In genomic region chr4:152480426-152480825, GRCm38 (mm10) we compare ENCODE assay signal across 30 mouse cellular contexts. TPM values are rescaled to one million over a fixed set of nuclear protein-coding genes. Genes with fewer than 3 reads are reported as not detected.
DNase-seq lines count a peak whose midpoint lies in the region; ATAC-seq and TF ChIP-seq lines count a peak whose summit lies in the region.
"Had no signal": no experiment of that assay in that cellular context is flagged by ENCODE, and none has a peak within 500 bp of the region (broad histone marks: within the 10 kb centered on the region; RNA-seq: fewer than 3 reads in every experiment).

No protein-coding gene starts in this region.

- no peaks in the 10 kb centered on the region for H3K9me3 ChIP-seq in forebrain, embryonic 13.5 days (replicated peaks)
- H3K9me3 ChIP-seq in forebrain, embryonic 11.5 days (ENCODE audit: control insufficient read depth, low read length): no peaks in the 10 kb centered on the region
- H3K9me3 ChIP-seq in hindbrain, embryonic 13.5 days: no peaks in the 10 kb centered on the region
- H3K9me3 ChIP-seq in hindbrain, postnatal 0 days (ENCODE audit: low read length): no peaks in the 10 kb centered on the region
- H3K9me3 ChIP-seq: embryonic facial prominence, embryonic 13.5 days; embryonic facial prominence, embryonic 15.5 days; forebrain, embryonic 10.5 days had no signal

- peaks cover 22% of the 10 kb centered on the region for H3K4me1 ChIP-seq in forebrain, embryonic 13.5 days
- H3K4me1 ChIP-seq in forebrain, embryonic 11.5 days (replicated peaks; ENCODE audit: control insufficient read depth, insufficient read depth, low read length): peaks cover 13% of the 10 kb centered on the region
- peaks cover 51% of the 10 kb centered on the region for H3K4me1 ChIP-seq in hindbrain, embryonic 13.5 days (replicated peaks)
- peaks cover 11% of the 10 kb centered on the region for H3K4me1 ChIP-seq in hindbrain, postnatal 0 days (ENCODE audit: insufficient read depth, low read length)
- peaks cover 36% of the 10 kb centered on the region for H3K4me1 ChIP-seq in testis, adult 2 months (ENCODE audit: control insufficient read depth, insufficient read depth, low read length)

- WGBS in forebrain, embryonic 13.5 days: 53% methylated on average over 8 of the region's 8 CpGs
- 50% methylated on average over 8 of the region's 8 CpGs for WGBS in forebrain, embryonic 11.5 days
- 59% methylated on average over 8 of the region's 8 CpGs for WGBS in hindbrain, embryonic 13.5 days
- 60% methylated on average over 8 of the region's 8 CpGs for WGBS in hindbrain, postnatal 0 days

- H3K36me3 ChIP-seq in forebrain, embryonic 13.5 days (ENCODE audit: poor library complexity, severe bottlenecking): peaks cover 4% of the 10 kb centered on the region; the same call in 1 of the 2 replicates
- no peaks in the 10 kb centered on the region for H3K36me3 ChIP-seq in forebrain, embryonic 11.5 days (ENCODE audit: control insufficient read depth, insufficient read depth, low read length)
- H3K36me3 ChIP-seq in hindbrain, embryonic 13.5 days: peaks cover 8% of the 10 kb centered on the region
- H3K36me3 ChIP-seq in hindbrain, postnatal 0 days (ENCODE audit: insufficient read depth, low read length): no peaks in the 10 kb centered on the region
- H3K36me3 ChIP-seq in testis, adult 2 months (ENCODE audit: control insufficient read depth, insufficient read depth, low read length): no peaks in the 10 kb centered on the region
- H3K36me3 ChIP-seq: embryonic facial prominence, embryonic 13.5 days; embryonic facial prominence, embryonic 15.5 days; G1E had no signal

- H3K9ac ChIP-seq in forebrain, embryonic 13.5 days: 0 out of 2 replicates have a peak overlapping the region, but pooled peaks have one; percentile 8
- no peak overlapping the region for H3K9ac ChIP-seq in forebrain, embryonic 11.5 days (ENCODE audit: low read length)
- H3K9ac ChIP-seq in hindbrain, embryonic 13.5 days: 0 out of 2 replicates have a peak overlapping the region, but pooled peaks have one; percentile 83
- no peak overlapping the region for H3K9ac ChIP-seq in hindbrain, postnatal 0 days (replicated peaks; ENCODE audit: low read length)
- H3K9ac ChIP-seq: embryonic facial prominence, embryonic 13.5 days; embryonic facial prominence, embryonic 15.5 days had no signal

- ATAC-seq in forebrain, embryonic 13.5 days: no peak
- ATAC-seq in forebrain, embryonic 11.5 days (replicated peaks; ENCODE audit: low FRiP score): no peak
- ATAC-seq in hindbrain, embryonic 13.5 days (ENCODE audit: low FRiP score): no peak
- no peak for ATAC-seq in hindbrain, postnatal 0 days
- ATAC-seq: activated CD4-positive, CD25-positive, alpha-beta regulatory T cell, adult 4 months; CD4-positive, CD25-positive, alpha-beta regulatory T cell, adult 4 months; forebrain, embryonic 14.5 days; forebrain, embryonic 16.5 days; Patski had no signal

- no peak overlapping the region for H3K27ac ChIP-seq in forebrain, embryonic 13.5 days
- H3K27ac ChIP-seq in forebrain, embryonic 11.5 days (ENCODE audit: low read depth, low read length): no peak overlapping the region
- H3K27ac ChIP-seq in hindbrain, embryonic 13.5 days: no peak overlapping the region
- H3K27ac ChIP-seq in hindbrain, postnatal 0 days: no peak overlapping the region
- peak overlapping the region; percentile 67; the same call in 1 of the 2 replicates for H3K27ac ChIP-seq in left cerebral cortex, adult 2 months
- H3K27ac ChIP-seq in testis, adult 2 months (ENCODE audit: control insufficient read depth, insufficient read depth, low read depth, low read length): no peak overlapping the region
- H3K27ac ChIP-seq: embryonic facial prominence, embryonic 13.5 days; embryonic facial prominence, embryonic 15.5 days; forebrain, embryonic 10.5 days had no signal

- no peak for TF ChIP-seq CTCF in hindbrain, postnatal 0 days (IDR thresholded peaks at IDR 0.05; ENCODE audit: low read depth)
- TF ChIP-seq CTCF in left cerebral cortex, adult 2 months (IDR thresholded peaks at IDR 0.05): no peak
- TF ChIP-seq CTCF in testis, adult 2 months (IDR thresholded peaks at IDR 0.05; ENCODE audit: control insufficient read depth, insufficient read depth, insufficient replicate concordance, low read depth, low read length): no peak

- peaks cover 10% of the 10 kb centered on the region; the same call in 1 of the 2 replicates for H3K27me3 ChIP-seq in forebrain, embryonic 13.5 days
- H3K27me3 ChIP-seq in forebrain, embryonic 11.5 days (ENCODE audit: control insufficient read depth, insufficient read depth, low read length): peaks cover 8% of the 10 kb centered on the region; the same call in 1 of the 2 replicates
- H3K27me3 ChIP-seq in hindbrain, embryonic 13.5 days: peaks cover 12% of the 10 kb centered on the region
- H3K27me3 ChIP-seq in hindbrain, postnatal 0 days (ENCODE audit: insufficient read depth, low read length): no peaks in the 10 kb centered on the region
- no peaks in the 10 kb centered on the region for H3K27me3 ChIP-seq in testis, adult 2 months (ENCODE audit: control insufficient read depth, insufficient read depth, low read length)
- H3K27me3 ChIP-seq: CH12.LX, Patski had no signal

- no peak overlapping the region for H3K4me2 ChIP-seq in forebrain, embryonic 13.5 days
- H3K4me2 ChIP-seq in forebrain, embryonic 11.5 days (ENCODE audit: low read depth, low read length, severe bottlenecking): no peak overlapping the region
- H3K4me2 ChIP-seq in hindbrain, embryonic 13.5 days: no peak overlapping the region
- H3K4me2 ChIP-seq in hindbrain, postnatal 0 days (ENCODE audit: low read depth, low read length): no peak overlapping the region
- H3K4me2 ChIP-seq: embryonic facial prominence, embryonic 13.5 days; embryonic facial prominence, embryonic 15.5 days had no signal

- intact Hi-C loops in left cerebral cortex, adult 2 months (cut with DNase I): loop anchor here (5.0 kb wide), 1 partner anchor 33 kb away; no protein-coding TSS in a partner anchor
- intact Hi-C loops in left cerebral cortex, postnatal 10 days (cut with DNase I): no loop called here

- H3K4me3 ChIP-seq in forebrain, embryonic 13.5 days: no peak overlapping the region
- H3K4me3 ChIP-seq in forebrain, embryonic 11.5 days (ENCODE audit: low read depth, low read length): no peak overlapping the region
- no peak overlapping the region for H3K4me3 ChIP-seq in hindbrain, embryonic 13.5 days
- no peak overlapping the region for H3K4me3 ChIP-seq in hindbrain, postnatal 0 days (ENCODE audit: low read length)
- no peak overlapping the region for H3K4me3 ChIP-seq in left cerebral cortex, adult 2 months
- peak overlapping the region; percentile 14 for H3K4me3 ChIP-seq in testis, adult 2 months (ENCODE audit: control insufficient read depth, low read depth, low read length)
- H3K4me3 ChIP-seq: embryonic facial prominence, embryonic 13.5 days; embryonic facial prominence, embryonic 15.5 days; erythroblast, embryonic 14.5 days; forebrain, embryonic 10.5 days had no signal

- no peak for DNase-seq in forebrain, embryonic 11.5 days (ENCODE audit: low spot score)
- no peak for DNase-seq in hindbrain, postnatal 0 days (ENCODE audit: low spot score)
- no peak for DNase-seq in left cerebral cortex, adult 2 months (ENCODE audit: extremely low spot score in 1 of 2, low spot score in 2 of 2)
- DNase-seq in left cerebral cortex, postnatal 10 days (ENCODE audit: extremely low spot score in 1 of 2, low spot score in 2 of 2): no peak
- no peak for DNase-seq in testis, postnatal 10 days (ENCODE audit: low spot score)
- DNase-seq: adrenal gland, adult 8-10 months; adrenal gland, postnatal 14 days; adrenal gland, postnatal 36 days; B cell, adult 2 months; cerebellum, adult 11 months; cerebellum, adult 18-20 months; cerebellum, adult 8-10 months; cerebellum, adult 9-11 months; cerebellum, postnatal 14 days; cerebellum, postnatal 36 days; embryo, embryonic 11 days had no signal

- no peak for TF ChIP-seq POLR2A in testis, adult 2 months (IDR thresholded peaks at IDR 0.05; ENCODE audit: control insufficient read depth, low read depth, low read length)

RNA-seq across cellular contexts. Expression of gene Kcnab2, which starts 2.8 kb away (rescaled TPM):
- 12.2 and 13.1 TPM in 2 replicates for polyA plus RNA-seq in forebrain, embryonic 13.5 days (2015; fragmentation: Nextera tagmentation; extraction: Ambion mirVana)
- polyA plus RNA-seq in forebrain, embryonic 11.5 days (2014; fragmentation: Nextera tagmentation; extraction: Ambion mirVana): 10.5 and 13.2 TPM in 2 replicates
- 21.3 and 26.2 TPM in 2 replicates for polyA plus RNA-seq in hindbrain, embryonic 13.5 days (2015; fragmentation: Nextera tagmentation; extraction: Ambion mirVana)
- total RNA-seq in hindbrain, postnatal 0 days (2014; rRNA removed): 54.0 and 55.6 TPM in 2 replicates
- polyA plus RNA-seq in hindbrain, postnatal 0 days (2015; fragmentation: Nextera tagmentation; extraction: Ambion mirVana): 30.8 and 33.2 TPM in 2 replicates
- total RNA-seq in left cerebral cortex, adult 2 months (2021): 100 to 1,000 TPM; 375 to 385 TPM
- total RNA-seq in left cerebral cortex, postnatal 10 days (2021): 100 to 1,000 TPM; 123 to 134 TPM
- 16.7 and 18.3 TPM in 2 replicates for polyA plus RNA-seq in testis, adult 2 months (2012; rRNA removed)
- total RNA-seq: G1E had no signal

RNA-seq across cellular contexts. Expression of gene Nphp4, which starts 3.9 kb away (rescaled TPM):
- 4.4 and 5.2 TPM in 2 replicates for polyA plus RNA-seq in forebrain, embryonic 13.5 days (2015; fragmentation: Nextera tagmentation; extraction: Ambion mirVana)
- 5.9 and 7.6 TPM in 2 replicates for polyA plus RNA-seq in forebrain, embryonic 11.5 days (2014; fragmentation: Nextera tagmentation; extraction: Ambion mirVana)
- polyA plus RNA-seq in hindbrain, embryonic 13.5 days (2015; fragmentation: Nextera tagmentation; extraction: Ambion mirVana): 5.3 and 6.6 TPM in 2 replicates
- 8.7 and 10.4 TPM in 2 replicates for total RNA-seq in hindbrain, postnatal 0 days (2014; rRNA removed)
- polyA plus RNA-seq in hindbrain, postnatal 0 days (2015; fragmentation: Nextera tagmentation; extraction: Ambion mirVana): 3.9 and 4.0 TPM in 2 replicates
- 10 to 100 TPM; 22.8 to 24.9 TPM for total RNA-seq in left cerebral cortex, adult 2 months (2021)
- 10 to 100 TPM; 14.6 to 15.1 TPM for total RNA-seq in left cerebral cortex, postnatal 10 days (2021)
- polyA plus RNA-seq in testis, adult 2 months (2012; rRNA removed): 15.3 and 17.3 TPM in 2 replicates
- total RNA-seq: G1E had no signal
- polyA plus RNA-seq: G1E had no signal

Comparison
In these comparisons a context has a peak if more than half of its experiments do, and no peak if none do; other contexts are left out.
1. H3K9ac ChIP-seq: peak in forebrain, embryonic 13.5 days (single experiment) and hindbrain, embryonic 13.5 days (single experiment); none in forebrain, embryonic 11.5 days (single experiment) and hindbrain, postnatal 0 days (single experiment).